Mouse (Mus musculus) G1E (cell line): ENCODE results near the gene Akap7. TPM values are rescaled to one million over a fixed set of nuclear protein-coding genes. Genes with fewer than 3 reads are reported as not detected.

Experiments used
- ATAC-seq: 2 replicates; pipeline ENCODE4 v1.8.0; 2016; ENCODE audit warnings: mild to moderate bottlenecking; ENCODE audit not compliant: insufficient number of reproducible peaks, poor library complexity, low FRiP score, severe bottlenecking; ENCODE audit errors: extremely low read depth
- DNase-seq: peaks from one replicate; pipeline ENCODE4 v3.0.0; 2012; ENCODE audit warnings: low spot score
- H3K27me3 ChIP-seq: 2 replicates; pipeline ENCODE4 v1.6.1; 2012; ENCODE audit warnings: mild to moderate bottlenecking, low read length, inconsistent platforms; ENCODE audit not compliant: insufficient read depth
- H3K36me3 ChIP-seq: replicated peaks from 2 replicates; pipeline ENCODE3; 2012; ENCODE audit warnings: mild to moderate bottlenecking, inconsistent platforms
- H3K4me1 ChIP-seq: 2 replicates; pipeline ENCODE4 v1.6.1; 2012; ENCODE audit warnings: low read depth, low read length, inconsistent platforms, mixed read lengths; ENCODE audit not compliant: insufficient read depth
- H3K4me3 ChIP-seq: 2 replicates; pipeline ENCODE4 v1.5.1; 2012; ENCODE audit warnings: low read depth, mild to moderate bottlenecking, inconsistent platforms, low read length, moderate library complexity, mixed read lengths
- H3K9me3 ChIP-seq: replicated peaks from 2 replicates; pipeline ENCODE4 v1.6.1; 2012; ENCODE audit warnings: inconsistent platforms
- CTCF ChIP-seq: IDR thresholded peaks from 2 replicates; pipeline ENCODE4 v1.5.1; 2012; ENCODE audit warnings: low read depth, low read length, inconsistent platforms, mixed read lengths
- GATA1 ChIP-seq: IDR thresholded peaks from 2 replicates; pipeline ENCODE4 v1.6.1; 2012; ENCODE audit warnings: borderline replicate concordance, low read length, inconsistent platforms, mixed read lengths
- GATA2 ChIP-seq: IDR thresholded peaks from 2 replicates; pipeline ENCODE4 v1.6.1; 2012; ENCODE audit warnings: low read depth, low read length, inconsistent platforms, borderline replicate concordance
- POLR2AphosphoS5 ChIP-seq: IDR thresholded peaks from 2 replicates; pipeline ENCODE4 v1.6.1; 2012; ENCODE audit warnings: low read depth, low read length, inconsistent platforms; ENCODE audit not compliant: insufficient replicate concordance
- TAL1 ChIP-seq: conservative IDR thresholded peaks from 2 replicates; pipeline ENCODE4 v1.6.1; 2012; ENCODE audit warnings: low read depth, low read length, inconsistent platforms, mixed read lengths
- polyA plus RNA-seq: library from polyadenylated mRNA; stranded (reverse); fragments of >175 nt; gene quantifications from 2 replicates; pipeline ENCODE4 v1.2.3, GENCODE M21; 2012
- total RNA-seq, 2 experiments: library from RNA; stranded (forward) in 1 of 2; stranded (reverse) in 1 of 2; fragments of 200-1000 nt in 1 of 2; fragments of >200 nt in 1 of 2; fragmentation: Nextera tagmentation in 1 of 2; gene quantifications; 2 replicates each; pipeline ENCODE4 v1.2.3; 2014 to 2017

The Akap7 gene
- total and polyA plus RNA-seq, 3 experiments: 0.27 TPM; not detected in 2

DNA sequence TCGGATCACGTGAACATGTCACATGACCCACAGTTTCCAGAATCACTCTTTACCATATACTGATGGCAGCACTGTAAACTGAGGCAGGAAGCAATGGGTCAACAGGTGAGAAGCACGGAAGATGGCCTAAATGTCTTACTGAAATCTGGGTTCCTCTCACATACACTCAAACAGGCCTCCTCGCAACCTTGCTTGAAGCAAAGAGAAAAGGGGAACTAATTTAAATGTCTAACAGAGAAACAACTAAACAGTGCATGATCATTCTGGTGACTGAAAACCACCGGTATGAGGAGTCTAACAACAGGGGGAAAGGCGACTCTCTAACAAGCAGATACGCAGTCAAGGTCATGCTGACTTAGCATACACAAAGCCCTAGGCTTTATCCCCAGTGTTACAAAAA, 12.7 kb downstream of the Akap7 start:
- Histone ChIP-seq H3K4me1 (no peaks in the 10 kb centered on the region), H3K9me3 (no peaks in the 10 kb centered on the region), H3K27me3 (no peaks in the 10 kb centered on the region), H3K4me3 (no peak overlapping the region), H3K36me3 (no peaks in the 10 kb centered on the region)
- no peak for ATAC-seq
- no peak for DNase-seq
- no peak for TF ChIP-seq GATA1
- TF ChIP-seq POLR2AphosphoS5: no peak
- no peak for TF ChIP-seq CTCF
- TF ChIP-seq GATA2: no peak
- no peak for TF ChIP-seq TAL1

DNA sequence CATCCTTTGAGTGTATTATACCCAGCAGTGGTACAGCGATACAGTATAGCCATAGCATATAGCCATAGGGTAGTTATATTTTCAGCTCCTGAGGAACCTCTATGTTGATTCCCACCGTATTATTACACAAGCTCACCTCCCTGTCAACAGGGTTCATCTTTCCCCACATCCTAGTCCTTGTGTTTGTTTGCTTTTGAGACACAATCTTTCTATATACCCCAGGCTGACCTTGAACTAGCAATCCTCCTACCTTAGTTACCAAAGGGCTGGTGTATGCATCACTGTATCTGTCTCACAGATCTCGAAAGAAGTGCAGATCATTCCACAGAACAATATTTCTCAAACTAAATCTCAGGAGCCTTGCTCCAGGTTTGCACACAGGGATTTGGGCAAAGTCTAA, 13.9 kb downstream of the Akap7 start:
- H3K4me1 ChIP-seq: no peaks in the 10 kb centered on the region
- no peak for DNase-seq
- H3K4me3 ChIP-seq: no peak overlapping the region
- ATAC-seq: no peak
- H3K36me3 ChIP-seq: no peaks in the 10 kb centered on the region
- no peaks in the 10 kb centered on the region for H3K9me3 ChIP-seq
- no peaks in the 10 kb centered on the region for H3K27me3 ChIP-seq
- TF ChIP-seq GATA2: no peak
- TF ChIP-seq GATA1: no peak

GRCm38 (mm10) chr10:25291053-25291452, 16.6 kb downstream of the Akap7 start:
- ATAC-seq: no peak
- H3K36me3 ChIP-seq: no peaks in the 10 kb centered on the region

DNA sequence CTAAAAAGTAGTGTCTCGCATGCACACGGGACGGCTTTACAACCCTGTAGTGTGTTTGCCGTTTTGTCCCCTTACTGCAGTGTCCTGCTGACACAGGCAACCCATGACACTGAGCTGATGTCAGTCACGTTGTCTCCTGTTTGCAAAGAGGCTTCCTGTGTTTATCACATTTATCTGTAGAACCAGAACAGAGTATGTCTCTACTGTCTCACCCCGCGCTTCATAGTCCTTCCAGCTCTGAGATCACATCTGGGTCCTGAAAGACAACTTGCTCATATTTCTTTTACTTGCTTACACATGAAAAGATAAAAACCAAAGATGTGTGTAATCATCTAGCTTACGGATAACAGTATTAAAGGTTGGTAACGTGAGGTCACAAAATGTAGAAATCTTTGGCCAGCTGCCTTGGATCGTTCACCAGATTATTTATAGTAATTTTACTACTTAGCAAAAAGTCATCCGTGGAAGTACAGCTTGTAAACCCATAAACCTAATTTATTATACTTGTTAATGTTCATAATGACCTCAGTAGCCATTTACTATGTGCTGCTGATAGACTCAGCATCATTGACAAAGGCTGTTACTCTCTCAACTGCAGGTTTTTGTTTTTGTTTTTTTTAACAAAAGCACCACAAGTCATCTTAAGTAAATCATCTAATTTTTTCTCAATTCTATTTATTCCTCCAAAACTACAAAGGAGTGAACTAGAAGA, 22.4 kb downstream of the Akap7 start:
- H3K4me3 ChIP-seq: no peak overlapping the region
- TF ChIP-seq TAL1: no peak
- no peak for TF ChIP-seq GATA1
- TF ChIP-seq CTCF: no peak
- no peaks in the 10 kb centered on the region for H3K9me3 ChIP-seq
- no peaks in the 10 kb centered on the region for H3K36me3 ChIP-seq
- H3K4me1 ChIP-seq: no peaks in the 10 kb centered on the region
- H3K27me3 ChIP-seq: no peaks in the 10 kb centered on the region
- no peak for DNase-seq
- ATAC-seq: no peak

More at GRCm38 (mm10) chr10:25291053-25291452, 16.6 kb downstream of the Akap7 start:
- no peaks in the 10 kb centered on the region for H3K4me1 ChIP-seq
- H3K4me3 ChIP-seq: no peak overlapping the region
- H3K27me3 ChIP-seq: no peaks in the 10 kb centered on the region
- H3K9me3 ChIP-seq: no peaks in the 10 kb centered on the region
- no peak for TF ChIP-seq CTCF
- no peak for TF ChIP-seq GATA2
- no peak for TF ChIP-seq GATA1
- no peak for TF ChIP-seq TAL1
- TF ChIP-seq POLR2AphosphoS5: no peak
- DNase-seq: no peak

GRCm38 (mm10) chr10:25284427-25285099, 23.1 kb downstream of the Akap7 start:
- ATAC-seq: no peak
- DNase-seq: no peak
- no peaks in the 10 kb centered on the region for H3K4me1 ChIP-seq
- no peak overlapping the region for H3K4me3 ChIP-seq
- no peaks in the 10 kb centered on the region for H3K27me3 ChIP-seq
- H3K9me3 ChIP-seq: no peaks in the 10 kb centered on the region
- TF ChIP-seq GATA1 (no peak), CTCF (no peak), GATA2 (no peak), TAL1 (no peak)
- no peaks in the 10 kb centered on the region for H3K36me3 ChIP-seq

- DNase-seq (no peak), ATAC-seq (no peak)
- H3K27me3 ChIP-seq: 0 out of 2 replicates have a peak, but pooled peaks cover 2% of the 10 kb centered on the region
- no peaks in the 10 kb centered on the region for H3K9me3 ChIP-seq
- no peak overlapping the region for H3K4me3 ChIP-seq
- H3K4me1 ChIP-seq: no peaks in the 10 kb centered on the region
- no peaks in the 10 kb centered on the region for H3K36me3 ChIP-seq
- no peak for TF ChIP-seq GATA2
Measured at GRCm38 (mm10) chr10:25283397-25283796, 24.3 kb downstream of the Akap7 start.

DNA sequence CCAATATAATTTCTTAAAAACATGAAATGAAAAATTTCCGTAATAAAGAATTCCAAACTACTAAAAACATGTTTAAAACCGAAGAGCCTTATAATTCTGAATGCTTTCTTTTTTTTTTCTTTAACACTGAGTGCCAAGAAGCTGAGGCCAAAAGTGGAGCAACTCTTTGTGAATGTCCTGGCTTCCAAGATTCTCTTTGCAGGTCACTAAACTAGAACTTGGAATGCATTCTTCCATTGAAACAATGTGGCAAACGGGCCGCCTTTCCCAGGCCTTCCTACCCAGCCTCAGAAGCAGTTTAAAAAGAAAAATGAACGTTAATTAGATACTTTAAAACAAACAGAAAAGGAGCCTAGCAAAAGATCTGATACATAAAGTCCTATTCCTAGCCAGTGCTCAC, 27.5 kb downstream of the Akap7 start:
- Histone ChIP-seq H3K27me3 (0 out of 2 replicates have a peak, but pooled peaks cover 2% of the 10 kb centered on the region), H3K4me3 (no peak overlapping the region), H3K36me3 (no peaks in the 10 kb centered on the region), H3K4me1 (no peaks in the 10 kb centered on the region), H3K9me3 (no peaks in the 10 kb centered on the region)
- ATAC-seq (no peak), DNase-seq (no peak)
- TF ChIP-seq GATA2 (no peak), POLR2AphosphoS5 (no peak), CTCF (no peak), GATA1 (no peak), TAL1 (no peak)
